Mouse (Mus musculus) WW6 (cell line): ENCODE results near the gene Chrdl2.
"Not testable (repeated sequence)": the region's sequence is repeated elsewhere in the genome, so short reads cannot be mapped to it uniquely, and the experiment has no call there.

Experiments
- DNase-seq: peaks from one replicate; pipeline ENCODE4 v3.0.0-alpha.2; 2013; ENCODE audit warnings: low read depth, low spot score

The Chrdl2 gene

DNA sequence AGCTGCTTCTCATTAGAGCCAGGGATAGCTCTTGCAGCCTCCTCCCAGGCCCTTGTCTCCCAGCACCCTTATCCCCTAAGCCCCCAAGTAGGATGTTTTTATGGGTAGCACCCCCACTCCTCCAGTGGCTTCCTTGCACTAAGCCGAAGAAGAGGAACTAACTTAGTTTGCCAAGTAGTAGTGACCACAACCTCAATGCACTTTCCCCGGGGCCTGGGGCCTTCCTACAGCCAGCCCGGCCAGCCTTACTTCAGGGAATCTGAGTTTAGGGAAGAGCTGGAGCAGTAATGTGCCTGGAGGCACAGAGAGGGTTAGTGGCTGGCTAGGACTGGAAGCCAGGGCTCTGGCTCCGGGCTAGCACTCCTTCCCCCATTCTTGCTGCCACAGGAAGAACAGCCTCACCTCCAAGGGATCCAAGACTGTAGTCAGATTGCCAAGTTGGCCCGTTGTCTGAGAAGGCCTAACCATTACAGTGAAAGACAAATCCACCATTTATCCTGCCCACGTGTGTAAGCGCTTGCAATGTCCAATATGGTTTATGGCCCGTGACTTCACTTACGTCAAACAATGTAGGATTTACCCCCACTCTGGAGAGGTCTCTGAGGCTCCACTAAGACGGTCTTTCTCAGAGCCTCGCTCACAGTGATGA is 29.0 kb downstream of the Chrdl2 start:
- DNase-seq: no peak

DNA sequence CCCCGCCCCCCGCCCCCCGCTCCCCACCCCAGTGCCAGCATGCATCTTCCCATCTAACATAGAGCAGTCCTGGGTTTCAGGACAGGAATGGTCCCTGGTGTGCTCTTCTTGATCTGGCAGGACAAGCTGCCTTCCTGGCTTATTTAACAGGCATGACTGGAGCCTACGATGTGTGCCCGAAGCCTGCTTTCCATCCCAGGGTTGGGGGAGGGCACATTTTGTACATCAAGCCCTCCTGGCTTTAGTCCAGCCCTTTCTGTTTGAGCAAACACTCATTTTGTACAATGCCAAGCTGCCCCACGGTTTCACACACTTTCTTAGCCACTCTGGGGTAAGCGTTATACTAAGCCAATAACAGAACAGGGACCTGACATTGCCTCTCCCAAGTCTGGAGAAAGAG is 30.1 kb downstream of the Chrdl2 start:
- no peak for DNase-seq

DNA sequence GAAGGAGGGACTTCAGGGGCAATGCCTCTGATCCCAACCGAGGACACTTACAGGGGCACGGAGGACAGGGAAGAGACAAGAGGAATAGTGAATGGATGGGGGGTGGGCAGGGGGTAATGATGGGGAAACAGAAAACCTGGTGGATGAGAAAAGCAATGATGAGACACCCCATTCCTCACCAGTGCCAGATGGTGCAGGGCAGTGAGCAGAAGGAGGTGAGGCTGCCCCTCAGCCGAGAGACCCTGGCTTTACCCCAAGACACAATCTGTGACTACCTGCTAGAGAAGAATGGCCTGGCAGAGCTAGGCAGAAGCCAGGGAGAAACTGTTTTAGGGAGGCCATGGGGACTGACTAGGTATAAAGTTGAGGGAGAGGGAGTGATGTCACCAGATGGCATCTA is 30.5 kb downstream of the Chrdl2 start:
- DNase-seq: no peak

DNA sequence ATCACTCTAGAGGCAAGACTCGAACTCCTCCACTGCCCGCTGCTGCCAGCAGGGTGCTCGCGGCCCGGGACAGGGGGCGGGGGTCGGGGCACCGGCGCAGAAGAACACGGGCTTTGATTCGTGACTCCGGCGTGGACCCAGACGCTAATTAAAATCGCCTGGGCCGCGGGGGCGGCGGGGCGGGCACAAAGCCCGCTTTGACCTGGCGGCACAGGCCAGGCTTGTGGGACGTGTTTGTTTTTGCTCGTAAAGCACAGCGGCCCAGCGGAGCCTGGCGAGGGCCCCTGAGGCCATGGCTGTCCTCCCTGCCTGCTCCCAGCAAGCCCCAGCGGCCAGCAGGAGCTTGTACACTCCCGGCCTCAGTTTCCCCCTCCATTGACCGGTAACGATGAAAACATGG is 36.1 kb downstream of the Chrdl2 start:
- no peak for DNase-seq

DNA sequence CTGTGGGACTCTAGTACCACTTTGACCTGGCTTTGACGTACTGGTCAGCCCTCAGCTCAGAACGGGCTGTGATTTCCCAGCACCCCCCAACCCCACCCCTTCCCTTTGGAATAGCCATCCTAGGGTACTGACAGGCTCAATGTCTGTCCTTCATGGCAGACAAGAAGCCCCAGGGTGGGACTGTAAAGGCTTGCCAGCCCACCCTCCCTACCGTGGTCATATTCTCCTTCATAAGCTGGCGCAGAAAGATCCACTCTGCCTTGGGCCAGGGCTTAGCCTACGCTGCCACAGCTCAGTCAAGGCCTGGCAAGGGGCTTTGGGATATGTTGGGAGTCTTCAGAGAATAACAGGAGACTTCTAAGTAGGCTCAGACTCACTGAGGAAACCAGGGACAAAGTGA is 37.1 kb downstream of the Chrdl2 start:
- DNase-seq: no peak

DNA sequence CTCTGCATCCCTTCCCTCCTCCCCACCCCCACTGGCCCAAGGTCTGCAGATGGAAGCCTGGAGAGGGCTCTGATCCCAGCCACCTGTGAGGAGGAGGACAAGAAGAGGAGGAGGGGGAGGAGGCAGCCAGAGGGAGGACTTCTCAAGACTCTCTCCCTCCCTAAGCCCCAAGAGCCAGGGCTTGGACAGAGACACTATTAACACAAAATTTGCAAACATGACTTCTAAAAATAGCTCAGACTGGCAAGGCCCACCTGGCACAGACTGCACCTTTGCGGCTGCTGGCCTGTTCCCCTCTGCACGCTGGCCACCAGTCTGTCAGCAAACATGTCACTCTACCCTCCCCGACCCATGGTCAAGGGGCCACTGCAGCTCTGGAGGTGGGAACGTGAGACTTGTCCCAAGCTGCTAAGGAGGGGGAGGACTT is 37.6 kb downstream of the Chrdl2 start:
- no peak for DNase-seq

DNA sequence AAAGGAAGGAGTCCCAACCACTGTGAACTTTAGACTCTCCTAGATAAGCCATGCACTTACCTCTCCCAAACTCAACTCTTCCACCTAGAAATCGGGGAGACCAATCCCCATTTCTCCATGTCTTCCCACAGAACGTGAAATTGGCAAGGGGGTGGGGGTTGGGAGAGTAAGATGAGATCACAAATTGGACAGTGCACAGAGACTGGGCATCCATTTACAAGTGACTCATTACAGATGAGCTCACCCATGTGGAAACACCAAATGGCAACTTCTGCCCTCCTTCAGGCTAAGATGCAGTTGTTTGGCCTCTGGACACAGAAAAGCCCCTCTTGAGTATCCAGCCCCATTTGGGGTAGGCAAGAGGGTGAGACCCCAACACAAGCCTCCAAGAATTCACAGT is 40.5 kb downstream of the Chrdl2 start:
- no peak for DNase-seq

DNA sequence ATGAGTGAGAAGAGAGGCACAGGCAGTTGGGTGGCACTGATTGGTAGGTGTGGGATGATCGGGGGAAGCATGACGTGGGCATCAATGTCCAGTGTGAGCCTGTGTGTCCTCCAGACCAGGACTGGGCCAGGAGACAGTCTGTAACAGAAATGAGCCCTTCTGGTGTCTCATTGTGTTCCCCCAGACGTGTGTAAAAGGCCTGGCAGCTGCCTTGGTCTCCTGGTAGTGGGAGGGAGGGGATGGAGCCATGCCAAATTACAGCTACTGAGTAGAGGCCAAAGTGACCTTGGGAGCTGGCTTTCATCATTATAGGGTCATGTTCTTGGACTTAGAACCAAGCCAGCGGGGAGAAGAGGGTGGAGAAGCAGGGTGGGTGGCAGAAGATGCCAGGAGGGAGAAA is 45.9 kb downstream of the Chrdl2 start:
- no peak for DNase-seq

DNA sequence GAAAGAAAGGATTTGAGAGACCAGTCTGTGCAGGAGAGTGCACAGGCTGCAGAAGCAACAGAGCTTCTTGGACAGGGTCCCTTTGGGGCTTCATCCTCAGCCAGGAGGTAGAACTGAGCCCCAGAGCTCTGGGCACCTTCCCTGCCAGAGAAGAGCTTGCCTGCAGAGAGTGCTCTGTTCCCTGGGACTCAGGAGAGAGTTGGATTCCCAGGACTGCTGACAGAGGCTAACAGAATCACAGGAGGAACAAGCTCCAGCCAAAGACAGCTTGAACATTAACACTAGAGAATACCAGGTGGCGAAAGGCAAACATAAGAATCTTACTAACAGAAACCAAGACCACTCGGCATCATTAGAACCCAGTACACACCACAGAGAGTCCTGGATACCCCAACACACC is 47.0 kb downstream of the Chrdl2 start:
- not testable (repeated sequence) for DNase-seq

DNA sequence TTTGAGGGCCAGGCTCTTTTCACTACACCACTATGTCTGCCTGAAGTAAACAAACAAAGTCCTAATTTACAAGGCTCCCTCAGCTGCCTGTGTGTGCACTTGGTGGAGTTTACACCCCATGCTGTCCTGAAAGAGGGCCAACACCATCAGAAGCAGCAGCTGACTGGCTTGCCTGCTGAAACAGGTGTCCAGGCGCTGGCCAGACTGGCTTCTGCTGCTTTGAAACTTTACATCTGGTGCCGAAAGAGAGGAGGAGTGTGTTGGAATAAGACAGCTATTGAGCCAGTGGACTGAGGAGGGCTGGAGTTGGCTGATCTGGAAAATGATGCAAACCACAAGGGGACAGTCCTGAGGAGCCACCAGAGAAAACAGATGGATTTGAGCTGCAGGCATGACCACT is 68.0 kb downstream of the Chrdl2 start:
- DNase-seq: no peak

DNA sequence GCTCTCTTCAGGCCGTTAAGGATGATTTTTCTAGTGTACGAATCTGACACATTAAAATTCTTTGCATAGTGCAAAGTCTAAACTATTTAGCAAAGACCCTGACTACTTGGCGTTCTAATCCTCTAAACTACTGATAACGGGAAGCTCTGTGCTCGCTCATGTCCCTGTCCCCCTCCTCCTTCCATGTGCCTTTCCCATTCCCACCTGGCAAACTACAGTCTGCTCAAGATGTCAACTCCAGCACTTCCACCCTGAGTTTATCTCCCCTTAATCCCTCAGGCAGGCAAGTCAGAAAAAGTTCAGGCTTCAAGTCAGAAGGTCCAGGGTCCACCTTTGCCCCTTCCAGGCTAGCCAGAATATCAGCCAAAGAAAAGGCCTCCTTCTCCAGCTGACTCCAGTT is 70.3 kb downstream of the Chrdl2 start:
- DNase-seq: no peak

DNA sequence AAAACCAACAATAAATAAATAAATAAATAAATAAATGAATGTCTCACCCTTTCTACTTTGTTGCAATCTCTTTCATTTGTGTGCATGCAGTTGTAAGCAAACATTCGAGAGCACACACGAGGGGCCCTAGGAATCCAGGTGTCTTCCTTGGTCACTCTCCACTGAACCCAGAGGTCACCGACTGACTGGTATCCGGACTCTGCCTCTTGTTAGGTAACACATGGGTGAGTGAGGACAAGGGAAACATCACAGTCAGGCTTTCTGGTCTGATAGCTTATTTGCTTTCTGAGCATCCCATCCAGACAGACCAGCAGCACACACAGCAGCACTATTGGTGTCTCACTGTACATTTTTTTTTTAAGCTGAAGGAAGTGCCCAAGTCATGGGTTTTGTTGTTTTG is 71.1 kb downstream of the Chrdl2 start:
- DNase-seq: no peak

DNA sequence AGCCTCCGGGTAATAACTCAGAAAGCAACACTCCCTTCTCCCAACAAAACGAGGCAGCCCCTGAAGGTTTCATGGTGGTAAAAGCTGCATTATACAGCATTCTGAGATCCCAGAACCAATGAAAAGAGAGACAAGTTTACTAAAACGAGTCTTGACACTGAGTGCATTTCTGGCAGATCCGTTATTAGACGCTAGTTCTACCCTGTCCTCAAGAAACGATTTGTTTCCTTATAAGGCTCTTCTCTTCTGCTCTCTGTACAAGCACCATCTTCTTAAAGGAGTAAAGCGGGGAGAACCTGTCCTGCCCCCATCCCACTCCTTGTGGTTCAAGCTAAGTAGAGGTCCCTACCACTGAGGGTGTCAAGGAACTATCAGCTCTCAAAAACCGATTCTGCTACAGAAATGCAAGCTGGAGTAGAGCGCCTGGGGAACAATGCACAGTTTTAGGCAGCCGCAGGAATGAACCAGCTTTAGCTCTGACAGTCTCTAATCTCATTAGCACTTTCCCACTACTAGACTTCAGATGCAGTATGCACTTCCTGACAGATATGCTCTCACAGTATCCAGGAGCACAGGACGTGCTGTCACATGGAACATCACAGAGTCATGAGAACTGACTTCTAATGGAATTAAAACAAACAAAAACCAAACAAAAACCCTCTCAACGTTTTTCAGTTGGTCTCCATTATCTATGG is 74.3 kb downstream of the Chrdl2 start:
- no peak for DNase-seq

DNA sequence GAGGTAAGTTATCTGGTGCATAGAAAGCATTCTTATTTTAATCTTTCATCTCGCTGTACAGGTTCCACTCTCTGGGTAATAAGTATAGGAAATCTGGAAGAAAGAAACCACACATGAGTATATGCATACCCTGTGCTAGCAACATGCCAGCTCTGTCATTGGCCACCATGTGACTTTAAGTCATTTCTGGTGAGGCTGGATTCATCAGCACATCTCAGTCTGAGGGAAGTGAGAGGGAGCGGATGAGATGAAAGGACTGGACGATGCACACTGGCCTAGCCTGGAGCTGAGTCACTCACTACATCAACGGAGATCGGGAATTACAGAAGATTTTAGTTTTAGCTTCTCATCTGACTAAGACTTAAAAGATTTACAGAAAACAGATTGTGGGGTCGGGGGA is 76.9 kb downstream of the Chrdl2 start:
- DNase-seq: no peak

DNA sequence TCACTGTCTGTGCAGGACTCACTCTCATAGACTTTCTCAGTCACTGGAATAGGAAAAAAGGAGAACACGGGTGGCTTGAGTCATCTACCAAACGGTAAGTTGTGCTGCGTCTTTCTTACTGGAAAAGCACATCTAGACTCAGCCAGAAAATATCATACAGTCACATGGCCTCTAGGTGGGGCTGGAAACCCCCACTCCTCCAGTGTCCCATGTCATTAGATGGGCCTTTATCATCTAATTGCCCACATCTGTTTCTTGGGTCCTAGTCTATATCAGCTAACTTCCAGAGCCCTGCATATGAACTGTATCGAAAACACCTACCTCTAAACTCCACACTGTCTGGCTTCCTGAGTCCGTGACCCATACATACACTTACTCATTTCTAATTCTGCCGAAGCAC is 77.8 kb downstream of the Chrdl2 start:
- no peak for DNase-seq
